Mouse (Mus musculus): Measurements from ENCODE around the gene Incenp. TPM values are rescaled to one million over a fixed set of nuclear protein-coding genes. Genes with fewer than 3 reads are reported as not detected.
"Not testable (repeated sequence)": the region's sequence is repeated elsewhere in the genome, so short reads cannot be mapped to it uniquely, and the experiment has no call there.

Gene Incenp
- 10 to 100 TPM; 13.2 to 14.8 TPM for total RNA-seq (2021)

DNA sequence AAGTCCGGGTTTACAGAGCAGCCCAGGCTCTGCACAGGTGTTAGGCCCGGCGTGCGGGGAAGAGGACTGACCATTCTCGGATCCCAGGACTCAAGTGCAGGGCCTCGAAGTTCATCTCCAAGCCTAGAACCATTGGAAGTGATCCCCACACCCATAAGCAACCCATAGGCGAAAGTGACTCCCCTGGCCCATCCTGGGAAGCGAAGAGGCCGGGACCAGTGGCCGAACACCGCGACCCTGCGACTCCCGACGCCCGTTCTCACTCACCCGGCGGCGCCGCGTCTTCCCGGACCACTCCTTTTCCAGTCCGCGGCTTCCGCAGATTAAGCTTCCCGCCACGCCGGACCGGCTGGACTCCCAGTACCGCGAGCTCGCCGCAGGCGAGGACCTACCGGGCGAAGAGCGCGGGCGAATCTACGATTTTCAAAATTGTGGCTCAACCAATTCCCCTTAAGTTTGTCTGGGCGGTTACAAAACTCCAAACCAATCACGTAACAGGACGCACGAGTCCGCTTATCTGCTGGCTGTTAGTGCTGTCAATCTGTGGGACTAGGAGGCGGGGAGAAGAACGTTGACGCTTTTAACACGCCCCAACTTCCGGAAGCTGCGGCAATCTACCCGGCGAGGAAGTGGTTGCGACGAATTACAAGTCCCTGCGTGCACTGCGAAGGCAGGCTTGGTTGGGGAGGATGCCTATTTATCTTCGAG, at the start of gene Incenp:
Gene Incenp (minus strand): TSS at position 480 of the 708 bp plus-strand sequence.
- DNase-seq (ENCODE audit: extremely low spot score in 1 of 2, low spot score in 1 of 2) = peak; percentile 75 to 79

GRCm38 (mm10) chr19:9946986-9947385, 47.6 kb upstream of the Incenp start:
- DNase-seq (ENCODE audit: extremely low spot score in 1 of 2, low spot score in 1 of 2) = no peak

GRCm38 (mm10) chr19:9945800-9946564, 46.6 kb upstream of the Incenp start:
- DNase-seq (ENCODE audit: extremely low spot score in 1 of 2, low spot score in 1 of 2) = no peak

DNA sequence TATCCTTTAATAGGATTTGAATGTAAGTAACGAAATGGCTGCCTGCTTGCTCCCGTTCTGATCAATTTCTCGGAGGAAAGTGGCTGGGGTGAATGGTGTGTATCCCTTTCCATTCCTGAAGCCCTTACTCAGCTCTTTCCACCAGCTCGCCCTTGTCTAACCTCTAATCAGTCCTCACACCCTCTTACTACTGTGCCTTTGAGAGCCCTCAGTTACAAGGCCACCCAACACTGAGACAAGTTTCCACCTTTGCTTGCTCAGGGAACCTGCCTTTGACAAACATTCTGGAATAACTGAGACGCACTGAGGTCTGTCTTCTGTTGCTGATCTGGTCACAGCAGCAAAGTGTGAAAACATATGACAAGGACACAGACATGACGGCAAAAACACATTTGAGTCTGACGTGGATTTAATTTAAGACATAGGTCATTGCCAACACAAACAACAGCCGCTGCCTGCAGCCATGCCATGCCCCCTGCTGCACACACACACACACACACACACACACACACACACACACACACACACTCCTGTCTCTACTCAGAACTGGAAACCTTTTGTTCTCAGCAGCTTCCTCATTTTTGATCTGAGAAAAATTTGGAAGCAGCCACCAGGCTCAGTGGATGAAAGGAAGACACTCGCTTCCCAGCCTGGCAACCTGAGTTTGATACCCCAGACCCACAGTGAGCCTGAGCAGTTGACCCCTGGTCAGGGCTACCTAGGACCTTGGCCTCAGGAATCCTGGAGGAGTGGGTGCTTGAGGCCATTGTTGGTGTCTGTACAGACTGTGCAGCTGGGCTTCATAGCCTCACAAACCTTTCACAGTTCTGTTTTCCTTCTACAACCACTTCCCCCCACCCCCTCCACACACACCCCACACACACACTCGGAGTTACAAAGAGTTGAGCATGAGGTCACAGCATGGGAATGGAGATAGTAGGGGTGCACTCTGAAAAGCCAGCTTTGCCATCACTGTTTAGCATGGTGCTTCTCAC, 43.5 kb upstream of the Incenp start:
- no peak for DNase-seq (ENCODE audit: extremely low spot score in 1 of 2, low spot score in 1 of 2)

DNA sequence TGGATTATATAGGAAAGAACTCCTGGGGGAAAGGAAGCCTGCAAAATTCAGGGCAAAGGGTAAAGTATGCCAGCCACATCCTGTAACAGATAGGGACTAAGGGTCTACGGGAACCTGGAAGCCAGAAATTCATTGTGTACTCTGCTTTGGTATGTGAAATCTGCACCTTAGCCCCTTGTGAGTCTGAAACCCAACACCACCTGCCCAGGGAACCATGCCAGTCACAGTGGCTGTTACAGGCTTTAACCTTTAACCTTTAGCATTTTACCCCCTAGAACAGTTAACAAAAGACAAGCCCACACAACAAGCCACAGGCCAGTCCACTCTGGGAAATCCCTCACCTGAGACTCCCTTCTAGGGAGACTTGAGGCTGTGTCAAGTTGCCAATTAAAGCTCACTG, 42.5 kb upstream of the Incenp start:
- DNase-seq (ENCODE audit: extremely low spot score in 1 of 2, low spot score in 1 of 2) = no peak

GRCm38 (mm10) chr19:9940903-9941302, 41.6 kb upstream of the Incenp start:
- no peak for DNase-seq (ENCODE audit: extremely low spot score in 1 of 2, low spot score in 1 of 2)

- no peak for DNase-seq (ENCODE audit: extremely low spot score in 1 of 2, low spot score in 1 of 2)
These were observed 40.5 kb upstream of the Incenp start for GRCm38 (mm10) chr19:9939841-9940240.

- no peak for DNase-seq (ENCODE audit: extremely low spot score in 1 of 2, low spot score in 1 of 2)
These were observed 39.5 kb upstream of the Incenp start for GRCm38 (mm10) chr19:9938824-9939303.

- DNase-seq (ENCODE audit: extremely low spot score in 1 of 2, low spot score in 1 of 2) = no peak
These were observed 38.9 kb upstream of the Incenp start for GRCm38 (mm10) chr19:9938156-9938823.

DNA sequence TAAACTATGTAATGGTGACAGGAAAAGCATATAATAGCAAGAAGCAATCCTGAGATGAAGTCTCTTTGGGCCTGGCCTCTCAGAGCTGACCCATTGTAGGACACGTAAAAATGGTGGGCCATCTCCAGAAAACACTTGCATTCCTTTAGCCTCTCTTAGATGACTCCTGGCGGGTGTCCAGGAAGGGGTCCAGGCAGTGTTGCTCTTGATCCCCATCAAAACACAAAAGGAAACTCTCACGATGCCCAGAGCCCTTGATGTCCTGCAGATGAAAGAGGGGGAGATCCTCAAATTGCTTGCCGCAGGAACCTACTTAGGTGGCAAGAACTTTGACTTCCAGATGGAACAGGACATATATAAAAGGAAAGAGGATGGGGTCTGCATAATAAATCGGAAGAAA, 38.1 kb upstream of the Incenp start:
- no peak for DNase-seq (ENCODE audit: extremely low spot score in 1 of 2, low spot score in 1 of 2)

DNA sequence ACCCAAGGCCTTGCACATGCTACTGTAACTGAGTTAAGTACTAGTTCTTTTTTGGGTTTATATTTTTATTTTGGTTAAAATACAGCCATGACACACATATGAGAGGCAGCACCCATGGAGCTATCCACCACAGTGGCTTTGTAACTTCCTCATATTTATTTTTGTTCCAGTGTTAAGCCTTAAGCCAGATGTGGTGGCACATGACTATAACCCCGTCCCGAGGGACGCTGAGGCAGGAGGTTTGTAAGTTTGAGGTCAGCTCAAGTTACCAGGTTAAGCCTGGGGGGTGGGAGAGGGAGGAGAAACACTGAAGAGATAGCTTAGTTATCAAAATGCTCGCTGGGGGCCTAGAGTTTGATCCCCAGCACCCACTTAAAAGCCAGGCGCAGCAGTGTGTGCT, 37.2 kb upstream of the Incenp start:
- DNase-seq (ENCODE audit: extremely low spot score in 1 of 2, low spot score in 1 of 2) = no peak

- no peak for DNase-seq (ENCODE audit: extremely low spot score in 1 of 2, low spot score in 1 of 2)
These were observed 34.6 kb upstream of the Incenp start for GRCm38 (mm10) chr19:9933908-9934307.

GRCm38 (mm10) chr19:9931167-9931607, 31.8 kb upstream of the Incenp start:
- DNase-seq (ENCODE audit: extremely low spot score in 1 of 2, low spot score in 1 of 2) = not testable (repeated sequence)

GRCm38 (mm10) chr19:9928089-9928488, 28.7 kb upstream of the Incenp start:
- no peak for DNase-seq (ENCODE audit: extremely low spot score in 1 of 2, low spot score in 1 of 2)

DNA sequence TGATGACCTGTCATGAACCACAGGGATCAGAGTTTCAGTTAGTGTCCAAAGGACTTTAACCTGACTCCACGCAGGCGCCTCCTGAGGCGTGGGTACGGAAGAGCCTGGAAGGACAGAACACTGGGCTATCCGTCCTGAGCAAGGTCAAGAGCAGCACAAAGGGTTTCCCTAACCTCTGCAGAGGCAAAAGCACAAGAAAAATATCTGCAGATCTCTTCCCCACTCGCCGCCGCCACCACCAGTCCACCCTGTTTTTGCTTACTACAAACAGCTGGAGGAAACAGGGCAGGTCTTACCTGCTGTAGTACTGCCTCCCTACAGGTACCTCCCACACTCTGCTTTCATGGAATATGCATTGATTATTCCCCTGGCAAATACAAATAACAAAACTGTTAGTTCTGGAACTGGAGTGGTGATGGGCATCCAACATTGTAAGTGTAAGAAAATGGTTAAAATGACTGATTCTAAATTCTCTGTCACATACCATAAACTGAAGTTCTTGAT, 25.5 kb upstream of the Incenp start:
- DNase-seq (ENCODE audit: extremely low spot score in 1 of 2, low spot score in 1 of 2) = no peak

DNA sequence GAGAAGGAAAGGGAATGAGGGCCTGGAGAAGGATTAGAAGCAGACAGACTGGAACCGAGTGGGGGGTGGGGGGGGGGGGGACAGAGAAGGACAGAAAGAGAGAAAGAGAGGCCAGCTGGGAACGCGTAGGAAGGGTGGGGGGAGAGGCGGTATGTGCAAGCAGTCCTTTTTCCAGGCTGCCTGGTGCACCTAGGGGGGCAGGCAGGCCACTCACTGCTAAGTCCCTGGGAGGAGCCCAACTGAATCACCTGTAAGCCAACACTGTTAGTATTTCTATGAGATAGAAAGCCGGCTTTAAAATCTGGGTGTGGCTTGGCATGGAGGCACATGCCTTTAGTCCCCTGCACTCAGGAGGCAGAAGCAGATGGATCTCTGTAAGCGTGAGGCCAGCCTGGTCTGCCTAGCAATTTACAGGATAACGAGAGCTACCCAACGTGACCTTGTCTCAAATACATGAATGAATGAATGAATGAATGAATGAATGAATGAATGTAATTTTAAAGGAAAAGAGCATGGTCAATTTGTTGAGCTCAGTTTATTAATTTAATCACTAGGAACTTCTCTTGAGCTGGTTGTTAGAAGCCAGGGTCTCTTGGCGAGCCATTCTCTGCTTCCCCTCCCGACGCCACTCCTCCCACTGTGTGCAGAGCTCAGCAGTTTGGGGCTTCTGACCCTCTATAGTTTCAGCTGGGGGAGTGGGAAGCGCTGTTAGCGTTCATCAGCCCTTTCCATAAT, 24.9 kb upstream of the Incenp start:
- no peak for DNase-seq (ENCODE audit: extremely low spot score in 1 of 2, low spot score in 1 of 2)

DNA sequence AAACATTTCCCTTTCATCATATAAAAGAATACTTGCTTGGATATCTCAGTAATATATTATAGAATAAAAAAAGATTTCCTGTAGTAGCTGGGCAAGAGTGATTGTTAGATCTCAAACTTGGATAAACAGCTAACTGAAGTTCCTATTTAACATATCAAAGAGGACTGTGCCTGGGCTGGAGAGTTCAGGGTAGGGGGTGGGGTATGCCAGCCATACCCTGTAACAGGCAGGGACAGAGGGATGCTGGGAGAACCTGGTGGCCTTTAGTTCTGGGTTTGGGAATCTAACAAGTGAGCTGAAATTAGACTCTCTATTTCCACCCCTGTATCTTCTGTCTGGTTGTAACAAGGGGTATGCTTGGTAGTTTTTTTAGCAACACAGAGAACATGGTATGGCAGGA, 23.7 kb upstream of the Incenp start:
- no peak for DNase-seq (ENCODE audit: extremely low spot score in 1 of 2, low spot score in 1 of 2)

GRCm38 (mm10) chr19:9922228-9922627, 22.9 kb upstream of the Incenp start:
- DNase-seq (ENCODE audit: extremely low spot score in 1 of 2, low spot score in 1 of 2) = peak in 1 of 2 experiments; percentile 37
